Mouse (Mus musculus) CH12.LX (cell line): ENCODE measurements around the gene 4930453N24Rik. TPM values are rescaled to one million over a fixed set of nuclear protein-coding genes. Genes with fewer than 3 reads are reported as not detected.

Experiments used
- DNase-seq: peaks from one replicate; pipeline ENCODE4 v3.0.0-alpha.2; 2013; ENCODE audit errors: extremely low read depth
- H3K27ac ChIP-seq: 2 replicates; pipeline ENCODE4 v1.5.1; 2012; ENCODE audit warnings: low read depth, mild to moderate bottlenecking, control low read depth, moderate library complexity; ENCODE audit not compliant: insufficient read depth
- H3K27me3 ChIP-seq: replicated peaks from 2 replicates; pipeline ENCODE3; 2012; ENCODE audit warnings: inconsistent platforms
- H3K36me3 ChIP-seq, 2 experiments: replicated peaks in 1 of 2; 2 replicates each; pipeline versions ENCODE3 to v1.6.1; 2012; ENCODE audit warnings: inconsistent platforms in 1 of 2, low read length in 1 of 2, mild to moderate bottlenecking in 1 of 2, mixed read lengths in 1 of 2, moderate library complexity in 1 of 2; ENCODE audit not compliant: control insufficient read depth in 1 of 2, insufficient read depth in 1 of 2
- H3K4me1 ChIP-seq, 2 experiments: 2 replicates each; pipeline ENCODE4 v1.6.1; 2012; ENCODE audit warnings: inconsistent platforms in 1 of 2, moderate library complexity in 1 of 2; ENCODE audit not compliant: insufficient read depth in 2 of 2, control insufficient read depth in 1 of 2
- H3K4me2 ChIP-seq: 2 replicates; pipeline ENCODE4 v1.6.1; 2012; ENCODE audit warnings: low read depth, mild to moderate bottlenecking, control low read depth; ENCODE audit not compliant: poor library complexity, insufficient read depth, severe bottlenecking
- H3K4me3 ChIP-seq, 3 experiments: fragments of 150-350 bp in 1 of 3; sonication (generic) in 1 of 3; replicated peaks in 1 of 3; 2 replicates each; pipeline versions ENCODE3 to v1.5.1; 2011 to 2012; ENCODE audit warnings: low read depth in 2 of 3, low read length in 2 of 3, mild to moderate bottlenecking in 2 of 3, moderate library complexity in 2 of 3, control low read depth in 1 of 3, improper control_type of control experiment in 1 of 3, inconsistent platforms in 1 of 3, mixed read lengths in 1 of 3; ENCODE audit not compliant: poor library complexity in 1 of 3
- H3K79me2 ChIP-seq: replicated peaks from 2 replicates; pipeline ENCODE4 v1.6.1; 2012; ENCODE audit warnings: mild to moderate bottlenecking, moderate library complexity; ENCODE audit not compliant: control insufficient read depth, poor library complexity, insufficient read depth, severe bottlenecking; ENCODE audit errors: extremely low read depth
- H3K9ac ChIP-seq: 2 replicates; pipeline ENCODE4 v1.6.1; 2012; ENCODE audit warnings: low read depth, mild to moderate bottlenecking, control low read depth, moderate library complexity; ENCODE audit not compliant: insufficient read depth
- H3K9me3 ChIP-seq: replicated peaks from 2 replicates; pipeline ENCODE3; 2012; ENCODE audit warnings: low read length, inconsistent platforms, mixed read lengths
- BHLHE40 ChIP-seq: IDR thresholded peaks from 2 replicates; pipeline ENCODE4 v1.6.1; 2011; ENCODE audit warnings: mild to moderate bottlenecking, low read depth, low read length, improper control_type of control experiment
- CTCF ChIP-seq, 2 experiments: IDR thresholded peaks in 1 of 2; conservative IDR thresholded peaks in 1 of 2; 2 replicates each; pipeline ENCODE4 v1.5.1; 2011 to 2012; ENCODE audit warnings: low read depth in 2 of 2, low read length in 2 of 2, improper control_type of control experiment in 1 of 2, inconsistent platforms in 1 of 2, mild to moderate bottlenecking in 1 of 2, moderate library complexity in 1 of 2
- E2F4 ChIP-seq: IDR thresholded peaks from 2 replicates; pipeline ENCODE4 v1.6.1; 2011; ENCODE audit warnings: low read depth, low read length, improper control_type of control experiment; ENCODE audit not compliant: insufficient replicate concordance
- ELF1 ChIP-seq: IDR thresholded peaks from 2 replicates; pipeline ENCODE4 v1.6.1; 2014; ENCODE audit warnings: low read depth, mild to moderate bottlenecking, inconsistent platforms, low read length, improper control_type of control experiment
- ETS1 ChIP-seq: conservative IDR thresholded peaks from 2 replicates; pipeline ENCODE4 v1.6.1; 2012; ENCODE audit warnings: low read depth, mild to moderate bottlenecking, inconsistent platforms, low read length, improper control_type of control experiment, moderate library complexity
- GABPA ChIP-seq: IDR thresholded peaks from 2 replicates; pipeline ENCODE4 v1.6.1; 2012; ENCODE audit warnings: low read depth, low read length, improper control_type of control experiment, inconsistent platforms; ENCODE audit not compliant: insufficient replicate concordance
- HCFC1 ChIP-seq: IDR thresholded peaks from 2 replicates; pipeline ENCODE4 v1.6.1; 2012; ENCODE audit warnings: low read depth, mild to moderate bottlenecking, inconsistent platforms, low read length, improper control_type of control experiment
- JUND ChIP-seq: conservative IDR thresholded peaks from 2 replicates; pipeline ENCODE4 v1.6.1; 2011; ENCODE audit warnings: low read depth, low read length, improper control_type of control experiment
- KAT2A ChIP-seq: IDR thresholded peaks from 2 replicates; pipeline ENCODE4 v1.6.1; 2012; ENCODE audit warnings: low read length, improper control_type of control experiment, inconsistent platforms; ENCODE audit not compliant: insufficient replicate concordance
- MAFK ChIP-seq: IDR thresholded peaks from 2 replicates; pipeline ENCODE4 v1.6.1; 2011; ENCODE audit warnings: low read length, improper control_type of control experiment; ENCODE audit not compliant: insufficient replicate concordance
- MEF2A ChIP-seq: IDR thresholded peaks from 2 replicates; pipeline ENCODE4 v1.6.1; 2014; ENCODE audit warnings: low read depth, mild to moderate bottlenecking, inconsistent platforms, low read length, improper control_type of control experiment, borderline replicate concordance
- NELFE ChIP-seq: IDR thresholded peaks from 2 replicates; pipeline ENCODE4 v1.6.1; 2011; ENCODE audit warnings: low read depth, low read length, improper control_type of control experiment
- POLR2A ChIP-seq: IDR thresholded peaks from 2 replicates; pipeline ENCODE4 v1.6.1; 2011; ENCODE audit warnings: low read depth, mild to moderate bottlenecking, improper control_type of control experiment, low read length
- POLR2AphosphoS2 ChIP-seq: IDR thresholded peaks from 2 replicates; pipeline ENCODE4 v1.6.1; 2011; ENCODE audit warnings: low read depth, low read length, improper control_type of control experiment
- SIN3A ChIP-seq: IDR thresholded peaks from 2 replicates; pipeline ENCODE4 v1.6.1; 2012; ENCODE audit warnings: low read length, improper control_type of control experiment, inconsistent platforms
- TBP ChIP-seq: conservative IDR thresholded peaks from 2 replicates; pipeline ENCODE4 v1.6.1; 2011; ENCODE audit warnings: low read depth, low read length, improper control_type of control experiment
- UBTF ChIP-seq: IDR thresholded peaks from 2 replicates; pipeline ENCODE4 v1.6.1; 2012; ENCODE audit warnings: low read depth, mild to moderate bottlenecking, inconsistent platforms, low read length, improper control_type of control experiment, moderate library complexity
- USF1 ChIP-seq: IDR thresholded peaks from 2 replicates; pipeline ENCODE4 v1.6.1; 2014; ENCODE audit warnings: low read depth, mild to moderate bottlenecking, inconsistent platforms, low read length, improper control_type of control experiment
- ZC3H11A ChIP-seq: IDR thresholded peaks from 2 replicates; pipeline ENCODE4 v1.6.1; 2012; ENCODE audit warnings: low read depth, mild to moderate bottlenecking, inconsistent platforms, low read length, improper control_type of control experiment
- ZKSCAN1 ChIP-seq: IDR thresholded peaks from 2 replicates; pipeline ENCODE4 v1.6.1; 2012; ENCODE audit warnings: low read depth, inconsistent platforms, low read length, improper control_type of control experiment, borderline replicate concordance
- ZMIZ1 ChIP-seq: IDR thresholded peaks from 2 replicates; pipeline ENCODE4 v1.6.1; 2012; ENCODE audit warnings: low read depth, mild to moderate bottlenecking, inconsistent platforms, low read length, improper control_type of control experiment
- dilution Hi-C: fragments of 300-500 bp; cut with MboI; formaldehyde crosslinking; loops from 2 replicates; pipeline ENCODE4 v1.14.3; 2020; ENCODE audit warnings: low sequenced_read_pairs; ENCODE audit not compliant: extremely low pct_unique_long_range_greater_than_20kb, extremely low pct_ligation_motif_present
- in situ Hi-C: fragments of 300-500 bp; cut with MboI; formaldehyde crosslinking; loops from 3 replicates; pipeline ENCODE4 v1.14.3; 2019; ENCODE audit warnings: low sequenced_read_pairs, low pct_ligation_motif_present, low pct_unique_long_range_greater_than_20kb, mixed read lengths
- polyA plus RNA-seq: library from polyadenylated mRNA; unstranded; fragments of >175 nt; gene quantifications from 2 replicates; pipeline ENCODE4 v1.2.1, GENCODE M21; 2012; ENCODE audit warnings: low read depth; ENCODE audit not compliant: insufficient read length
- total RNA-seq, 2 experiments: library from RNA; depleted of rRNA; stranded (reverse); fragments of 300-350 nt in 1 of 2; fragments of >200 nt in 1 of 2; gene quantifications; 2 replicates each; pipeline ENCODE4 v1.2.3; 2012 to 2014

Gene 4930453N24Rik
- total and polyA plus RNA-seq, 3 experiments: 26.6 to 62.0 (median 48.4) TPM

DNA sequence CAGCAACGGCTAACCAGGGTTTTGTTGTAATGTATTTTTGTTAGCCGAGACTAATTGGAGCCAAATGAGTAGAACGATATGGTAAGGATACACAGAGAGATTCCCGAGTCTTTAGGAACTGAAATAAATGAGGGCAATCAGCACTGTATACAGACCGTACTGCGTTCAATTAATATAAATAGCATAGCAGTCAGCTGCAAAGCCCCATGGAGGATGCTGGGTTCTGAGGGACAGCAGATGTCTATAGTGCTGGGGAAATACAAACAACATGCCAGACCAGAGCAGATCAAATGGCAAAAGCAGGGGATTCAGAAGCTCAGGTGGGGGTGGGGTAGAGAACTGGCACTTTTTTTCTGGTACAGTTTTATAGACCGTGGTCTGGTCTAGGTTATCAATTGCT lies 51.9 kb downstream of the 4930453N24Rik start:
- H3K27me3 ChIP-seq: no peaks in the 10 kb centered on the region
- no peak overlapping the region for H3K9ac ChIP-seq
- no peak for TF ChIP-seq TBP
- no peak for TF ChIP-seq BHLHE40
- H3K4me1 ChIP-seq: no peaks in the 10 kb centered on the region
- no peaks in the 10 kb centered on the region for H3K9me3 ChIP-seq
- H3K36me3 ChIP-seq: no peaks in the 10 kb centered on the region
- no peak overlapping the region for H3K4me3 ChIP-seq
- H3K27ac ChIP-seq: no peak overlapping the region
- no peak overlapping the region for H3K4me2 ChIP-seq
- in situ Hi-C loops: no loop called here
- no peaks in the 10 kb centered on the region for H3K79me2 ChIP-seq
- dilution Hi-C loops: no loop called here
- no peak for DNase-seq

DNA sequence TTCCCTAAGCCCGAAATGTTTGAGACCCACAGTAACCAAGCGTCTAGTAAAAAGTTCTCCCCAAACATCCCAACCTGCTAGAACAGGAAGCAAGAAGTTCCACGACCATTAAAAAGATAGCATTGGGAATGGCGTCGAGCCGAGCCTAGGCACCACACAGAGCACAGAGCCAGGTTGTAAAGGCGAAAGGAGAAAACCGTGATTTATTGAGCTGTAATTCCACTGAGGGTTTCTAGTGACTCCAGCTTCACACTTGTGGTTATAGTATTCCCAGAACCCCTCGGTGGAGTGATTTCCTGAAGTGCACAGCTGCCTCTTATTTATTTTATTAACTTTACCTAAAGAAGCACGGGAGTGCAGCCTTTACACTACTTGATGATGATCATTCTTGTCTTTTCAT lies 53.1 kb downstream of the 4930453N24Rik start:
- Histone ChIP-seq H3K9me3 (no peaks in the 10 kb centered on the region), H3K27ac (no peak overlapping the region), H3K4me2 (no peak overlapping the region), H3K4me3 (no peak overlapping the region), H3K36me3 (no peaks in the 10 kb centered on the region), H3K79me2 (no peaks in the 10 kb centered on the region), H3K9ac (no peak overlapping the region), H3K27me3 (no peaks in the 10 kb centered on the region), H3K4me1 (no peaks in the 10 kb centered on the region)
- in situ Hi-C loops: no loop called here
- dilution Hi-C loops: no loop called here
- no peak for DNase-seq
- TF ChIP-seq ZC3H11A: no peak
- TF ChIP-seq, all 38 proteins: peak for 0

- H3K9ac ChIP-seq: no peak overlapping the region
- no peaks in the 10 kb centered on the region for H3K27me3 ChIP-seq
- in situ Hi-C loops (no loop called here), dilution Hi-C loops (no loop called here)
- H3K4me3 ChIP-seq: no peak overlapping the region
- no peak for DNase-seq
- H3K27ac ChIP-seq: no peak overlapping the region
- no peaks in the 10 kb centered on the region for H3K79me2 ChIP-seq
- no peaks in the 10 kb centered on the region for H3K36me3 ChIP-seq
- H3K9me3 ChIP-seq: no peaks in the 10 kb centered on the region
- peaks cover 0 to 5% of the 10 kb centered on the region in 2 experiments; a peak in 1 of 4 replicates for H3K4me1 ChIP-seq
- no peak overlapping the region for H3K4me2 ChIP-seq
- TF ChIP-seq POLR2A (no peak), SIN3A (no peak), ETS1 (no peak), UBTF (no peak), JUND (no peak), TBP (no peak), KAT2A (no peak), ZMIZ1 (no peak), ELF1 (no peak), POLR2AphosphoS2 (no peak), CTCF (conservative IDR thresholded peaks at IDR 0.05 in 1 of 2, IDR thresholded peaks at IDR 0.05 in 1 of 2; ENCODE audit: low read depth in 2 of 2, low read length in 2 of 2) (no peak), HCFC1 (no peak), GABPA (no peak), BHLHE40 (no peak), MAFK (no peak), E2F4 (no peak), ZKSCAN1 (no peak), NELFE (no peak), MEF2A (no peak), USF1 (no peak)
These were observed 59.1 kb downstream of the 4930453N24Rik start for GRCm38 (mm10) chr16:64711816-64712215.
